Mouse (Mus musculus): ENCODE results near the gene Lum.

Lum gene

DNA sequence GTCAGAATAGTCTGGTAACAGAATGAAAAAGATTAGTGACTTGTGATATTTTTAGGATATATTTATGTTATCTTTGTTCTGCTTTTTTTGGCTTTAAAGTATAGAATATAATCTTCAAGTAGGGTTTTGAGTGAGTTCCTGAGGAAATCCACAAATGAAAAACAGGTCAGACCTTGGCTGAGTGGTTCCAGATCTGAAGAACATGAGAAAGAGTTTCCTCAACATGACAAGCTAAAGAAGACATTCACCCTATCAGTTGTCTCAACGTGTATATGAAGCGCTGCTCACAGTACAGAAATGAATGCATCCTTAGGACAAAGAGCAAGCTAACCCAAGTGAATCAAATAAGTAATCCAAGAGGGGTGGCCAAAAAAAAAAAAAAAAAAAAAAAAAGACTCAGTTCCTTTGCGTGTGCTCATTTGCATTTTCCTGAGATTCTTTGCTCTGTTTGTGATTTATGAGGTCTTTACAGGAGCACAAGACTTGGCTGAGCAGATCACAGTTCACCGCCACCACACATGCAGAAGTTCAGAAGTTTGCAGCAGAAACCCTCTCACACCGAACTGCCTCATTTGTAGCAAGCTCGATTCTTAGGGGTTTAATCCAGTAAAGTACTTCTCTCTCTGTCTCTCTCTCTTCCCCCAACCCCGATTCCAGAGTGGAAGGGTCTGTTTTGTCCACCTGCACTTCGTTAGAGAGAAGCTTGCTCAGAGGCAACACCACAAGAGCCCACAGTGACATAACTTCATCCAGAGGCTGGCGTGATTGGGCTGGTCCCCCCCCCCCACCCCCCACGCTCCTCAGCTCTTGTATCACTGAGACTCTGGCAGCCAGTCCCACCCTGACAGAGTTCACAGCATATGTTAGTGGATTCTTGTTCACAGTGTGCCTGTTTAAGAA lies at the start of gene Lum:
Lum (plus strand) TSS at position 172 of the 900 bp plus-strand sequence.
- DNase-seq, result no peak

DNA sequence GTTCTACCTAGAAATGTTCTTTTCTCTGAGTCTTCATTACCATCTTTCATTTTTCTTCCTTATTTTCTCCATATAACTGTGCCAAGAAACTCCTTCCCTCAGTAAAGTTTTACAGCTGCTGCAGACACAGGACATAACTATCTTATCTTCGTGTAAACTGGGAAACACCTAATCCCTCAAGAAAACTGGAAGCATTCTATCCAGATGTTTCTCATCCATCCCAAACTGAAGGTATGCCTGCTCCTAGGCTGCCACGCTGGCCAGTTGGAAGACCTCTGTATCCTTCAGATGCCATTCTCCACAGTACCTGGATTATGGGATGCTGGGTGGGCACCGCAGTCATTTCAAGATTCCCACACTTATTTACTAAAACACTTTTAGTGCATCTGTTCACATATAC lies 41.6 kb upstream of the Lum start:
- DNase-seq, result no peak

DNA sequence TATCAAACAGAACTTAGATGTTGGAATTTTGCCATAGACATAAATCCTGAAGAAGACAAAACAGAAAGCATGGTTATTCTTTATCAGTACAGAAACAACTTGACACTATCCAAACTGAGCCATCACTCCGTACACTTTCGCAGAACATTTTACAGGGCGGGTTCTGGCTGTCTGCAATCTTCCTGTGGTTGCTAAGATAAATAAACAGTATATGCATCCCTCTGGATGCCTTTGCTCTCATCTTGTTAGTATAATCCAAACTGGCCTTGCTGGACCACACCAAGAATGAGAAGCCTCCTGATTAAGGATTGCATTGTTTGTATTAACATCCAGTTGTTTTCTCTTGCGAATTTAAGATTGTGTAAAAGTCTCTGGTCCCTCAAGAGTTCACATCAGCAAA lies 29.2 kb upstream of the Lum start:
- no peak for DNase-seq

DNA sequence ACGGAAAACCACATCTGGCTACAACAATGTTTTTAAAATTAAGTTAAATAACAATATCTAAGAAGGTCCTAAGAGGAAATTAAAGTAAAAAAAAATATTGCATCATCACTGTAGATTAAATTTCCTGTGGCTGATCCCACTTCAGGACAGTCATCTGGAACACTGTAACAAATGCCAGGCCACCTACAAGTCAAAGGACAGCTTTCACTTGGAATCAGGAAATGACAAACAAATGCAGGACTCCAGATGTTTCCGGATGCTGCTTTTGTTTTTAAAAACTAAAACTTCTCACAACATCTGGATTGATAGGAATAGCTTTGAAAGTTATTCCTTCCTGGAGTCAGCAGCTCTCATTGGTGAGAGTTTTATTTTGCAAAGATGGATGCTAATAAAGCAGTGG lies 28.0 kb upstream of the Lum start:
- DNase-seq, result no peak

DNA sequence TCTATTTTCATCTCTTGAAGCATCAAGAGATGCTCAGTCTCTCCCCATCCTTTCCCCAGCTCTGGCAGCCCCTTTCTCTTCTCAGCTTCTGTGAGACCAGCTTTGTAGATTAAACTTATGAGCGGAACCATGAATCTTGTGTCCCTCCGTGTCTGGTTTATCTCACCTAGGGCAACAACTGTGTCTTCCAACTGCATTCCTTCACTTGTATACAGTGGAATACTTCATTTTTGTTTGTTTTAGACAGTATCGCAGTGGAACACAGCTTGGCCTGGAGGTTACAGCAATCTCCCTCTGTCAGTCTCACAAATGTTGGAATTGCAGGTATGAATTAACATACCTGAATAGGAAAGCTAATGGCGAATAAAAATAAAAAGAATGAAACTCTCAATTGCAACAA lies 26.7 kb upstream of the Lum start:
- no peak for DNase-seq

DNA sequence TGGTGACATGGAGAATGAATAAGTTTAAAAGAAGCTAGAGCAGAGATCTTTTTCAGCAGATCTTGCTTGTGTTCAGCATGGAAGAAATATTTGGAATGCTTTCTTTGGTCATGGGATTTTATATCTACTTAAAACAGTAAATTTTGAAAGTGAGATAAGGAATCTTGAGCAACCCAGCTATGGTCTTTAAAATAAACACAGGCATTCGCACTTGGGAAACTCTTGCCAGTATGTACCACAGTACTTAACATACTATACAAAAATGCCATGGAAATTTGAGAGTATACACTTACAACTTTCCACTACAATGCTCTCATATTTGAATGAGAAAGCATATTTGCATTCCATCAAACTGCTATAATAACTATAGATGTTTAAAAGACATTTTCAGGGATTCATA lies 17.2 kb upstream of the Lum start:
- DNase-seq, result no peak

DNA sequence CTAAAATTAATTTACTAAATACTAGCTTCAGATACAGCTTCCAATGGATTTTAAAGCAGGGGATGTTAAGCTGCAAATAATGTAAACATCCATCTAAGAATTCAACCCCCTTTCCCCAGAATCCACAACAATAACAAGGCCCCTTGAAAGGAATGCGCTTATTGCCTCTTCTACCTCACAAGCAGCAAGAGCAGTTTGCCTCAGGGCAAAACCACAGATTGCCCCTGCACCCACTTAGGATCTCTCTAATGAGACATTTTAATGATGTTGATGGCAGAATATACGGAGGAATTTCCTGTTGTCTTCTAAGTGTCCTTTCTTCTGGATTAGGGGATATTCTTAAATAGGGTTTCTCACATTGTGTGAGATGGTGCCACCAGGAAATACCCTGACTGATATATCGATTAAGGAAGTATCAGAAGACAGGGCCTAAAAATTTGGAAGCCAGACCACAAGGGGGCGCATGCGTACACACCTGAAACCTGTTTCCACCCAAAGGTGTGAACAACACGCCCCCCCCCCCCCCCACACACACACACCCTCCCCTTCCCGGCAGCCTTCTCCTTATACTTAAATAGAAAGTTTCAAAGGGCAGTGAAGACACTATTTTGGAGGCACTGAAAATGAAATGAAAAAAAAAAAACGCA lies 2.7 kb downstream of the Lum start:
- DNase-seq, result peak; percentile 5 to 11

DNA sequence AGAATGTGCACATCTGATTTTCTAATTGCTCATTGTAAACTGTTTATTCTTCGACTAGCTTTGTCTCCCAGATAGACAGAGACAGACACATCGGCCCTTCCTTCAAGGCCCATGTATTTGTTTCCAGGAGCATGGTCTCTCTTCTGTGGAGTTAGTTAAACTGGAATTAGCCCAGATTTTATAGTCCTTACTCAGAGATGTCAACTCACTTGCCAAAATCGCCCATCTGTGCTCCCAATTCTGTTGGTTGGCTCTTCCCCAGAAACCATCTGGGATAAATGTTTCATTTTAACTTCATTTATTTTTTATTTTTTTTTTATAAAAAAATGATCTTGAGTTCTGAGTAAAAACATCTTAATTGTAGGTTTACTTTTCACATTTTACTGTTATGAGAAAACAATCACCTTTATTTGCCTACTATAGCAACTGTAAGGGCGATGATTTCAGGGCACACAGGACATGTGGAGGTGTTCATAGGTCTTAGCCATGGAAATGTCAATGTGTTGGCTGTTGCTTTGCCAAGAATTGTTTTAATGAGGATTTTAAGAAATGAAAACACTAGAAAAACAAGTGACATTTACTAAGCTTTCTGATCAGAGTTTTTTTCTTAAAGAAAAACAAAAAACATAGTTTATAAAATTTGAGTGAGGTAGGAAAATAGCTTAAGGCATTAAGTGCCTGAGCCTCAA lies 17.8 kb downstream of the Lum start:
- DNase-seq, result no peak

DNA sequence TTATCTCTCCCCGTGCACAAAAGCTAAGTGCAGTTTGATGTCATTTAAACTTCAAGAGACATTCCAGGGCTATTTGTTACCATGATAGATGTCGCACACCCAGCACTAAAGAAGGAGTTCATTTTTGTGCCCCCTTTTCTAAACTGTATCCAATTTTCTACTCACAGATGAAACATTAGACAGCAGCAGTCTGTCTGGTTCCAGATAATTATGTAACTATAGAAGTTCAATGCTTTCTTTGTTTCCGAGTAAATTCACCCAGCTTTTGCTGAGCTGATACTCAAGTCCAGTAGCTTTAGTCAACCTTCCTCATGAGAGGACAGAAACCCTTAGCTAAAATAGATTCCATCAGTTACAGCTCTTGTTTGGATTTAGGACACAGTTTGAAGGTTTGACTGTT lies 19.2 kb downstream of the Lum start:
- no peak for DNase-seq

DNA sequence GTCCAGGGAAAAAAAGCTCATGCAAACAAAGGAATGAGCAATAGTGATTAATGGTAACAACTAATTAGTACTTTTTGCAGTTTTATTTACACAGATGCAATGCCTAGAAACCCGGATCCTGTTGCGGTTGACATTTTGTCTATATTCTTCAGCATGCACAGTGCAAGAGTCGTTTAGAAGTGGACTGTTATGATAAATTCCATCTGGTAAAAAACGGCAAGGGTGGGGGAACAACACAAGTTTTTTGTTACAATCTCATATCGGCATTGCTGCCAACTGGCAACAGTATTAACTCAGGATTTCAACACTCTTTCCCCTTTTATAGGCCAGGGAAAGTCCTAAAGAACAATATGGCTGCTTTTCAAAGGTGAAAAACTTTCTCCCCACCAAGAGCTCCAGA lies 22.2 kb downstream of the Lum start:
- no peak for DNase-seq

DNA sequence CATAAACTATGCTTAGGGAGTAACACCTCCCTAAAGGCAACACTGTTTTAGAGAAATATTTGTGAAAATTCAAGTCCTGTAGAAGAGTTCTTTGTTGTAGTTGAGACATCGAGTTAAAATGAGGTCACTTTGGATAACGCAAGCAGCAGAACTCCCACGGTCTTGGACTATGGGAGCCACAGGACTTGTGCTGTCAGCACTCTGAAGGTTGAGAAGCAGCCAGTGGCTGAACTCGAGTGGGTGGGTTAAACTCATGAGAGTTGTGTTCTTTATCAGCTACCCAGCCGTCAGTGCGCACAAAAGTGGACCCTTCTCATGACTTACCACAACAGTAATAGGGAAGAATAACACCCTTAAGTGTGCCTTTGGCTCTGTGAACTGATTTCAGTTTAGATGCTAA lies 24.6 kb downstream of the Lum start:
- no peak for DNase-seq

DNA sequence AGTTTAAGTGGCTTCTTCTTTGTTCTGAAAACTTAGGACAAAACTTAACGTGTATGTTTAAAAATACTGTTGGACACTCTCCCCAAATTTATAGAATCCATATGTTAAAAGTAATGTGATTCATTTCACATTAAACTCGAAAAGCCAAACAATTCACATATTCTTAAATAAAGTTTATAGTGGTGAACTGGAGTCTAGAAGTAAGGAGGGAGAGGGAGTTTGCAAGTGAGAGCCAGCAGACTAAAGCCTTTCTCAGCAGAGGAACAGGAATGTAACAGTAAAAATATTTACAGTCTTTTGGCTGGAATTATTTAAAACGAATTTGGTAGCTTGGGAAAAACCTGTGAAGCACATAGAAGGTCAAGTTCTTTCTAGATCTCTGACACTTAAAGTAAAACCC lies 26.1 kb downstream of the Lum start:
- DNase-seq, result no peak

DNA sequence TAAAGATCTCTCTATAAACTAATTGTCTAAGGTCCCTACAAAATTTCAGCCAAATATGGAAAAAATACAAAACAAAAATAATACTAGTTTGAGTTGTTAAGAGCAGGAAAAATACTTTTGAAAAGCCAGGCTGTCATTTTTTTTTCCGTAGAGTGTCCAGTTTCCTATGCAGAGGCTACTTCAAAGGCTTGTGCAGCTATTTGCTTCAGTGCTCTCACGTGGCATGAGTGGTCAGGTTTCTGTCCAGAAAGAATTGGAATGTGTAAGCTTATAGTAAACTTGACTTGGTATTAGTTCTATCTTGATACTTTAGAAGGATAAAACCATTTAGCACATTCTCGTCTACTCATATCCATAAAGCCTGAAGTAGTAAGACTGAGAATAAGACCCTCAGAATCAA lies 26.8 kb downstream of the Lum start:
- DNase-seq, result no peak

DNA sequence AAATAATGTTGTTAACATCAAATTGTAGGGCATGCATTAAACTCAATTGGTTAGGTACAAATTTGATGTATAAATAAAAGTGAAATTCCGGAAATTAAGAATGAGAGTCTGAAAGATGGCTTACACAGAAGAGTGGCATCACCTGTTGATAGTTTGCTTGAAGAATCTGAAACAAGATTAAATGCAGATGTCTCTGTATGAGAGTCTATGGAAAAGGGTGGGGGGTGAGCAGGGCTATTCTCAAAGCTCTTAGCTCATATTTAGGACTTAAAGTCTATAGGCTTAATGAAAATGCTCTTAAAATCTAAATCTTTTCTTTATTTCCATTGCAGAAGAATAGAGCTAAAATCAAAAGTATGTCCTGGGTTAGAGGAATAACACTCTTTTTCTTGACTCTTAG lies 30.8 kb downstream of the Lum start:
- DNase-seq, result no peak

DNA sequence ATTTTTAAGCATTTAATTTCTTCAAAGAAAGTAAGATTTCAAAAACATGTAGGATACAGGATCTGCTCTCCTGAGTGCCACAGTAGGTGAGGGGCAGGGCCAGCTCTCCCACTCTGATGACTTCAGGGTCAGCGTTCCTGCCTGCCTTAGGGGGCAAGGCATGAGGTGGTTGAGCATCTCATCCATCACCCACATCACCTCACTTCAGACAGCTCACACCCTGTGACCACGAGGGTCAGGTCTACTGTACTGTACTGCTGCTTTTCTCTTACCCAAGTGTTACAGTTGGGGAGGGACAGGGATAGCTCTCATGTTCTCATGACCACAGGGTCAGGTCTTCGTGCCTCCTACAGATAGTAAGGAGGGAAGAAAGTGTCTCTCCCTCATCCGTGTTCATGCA lies 36.8 kb downstream of the Lum start:
- DNase-seq, result no peak

DNA sequence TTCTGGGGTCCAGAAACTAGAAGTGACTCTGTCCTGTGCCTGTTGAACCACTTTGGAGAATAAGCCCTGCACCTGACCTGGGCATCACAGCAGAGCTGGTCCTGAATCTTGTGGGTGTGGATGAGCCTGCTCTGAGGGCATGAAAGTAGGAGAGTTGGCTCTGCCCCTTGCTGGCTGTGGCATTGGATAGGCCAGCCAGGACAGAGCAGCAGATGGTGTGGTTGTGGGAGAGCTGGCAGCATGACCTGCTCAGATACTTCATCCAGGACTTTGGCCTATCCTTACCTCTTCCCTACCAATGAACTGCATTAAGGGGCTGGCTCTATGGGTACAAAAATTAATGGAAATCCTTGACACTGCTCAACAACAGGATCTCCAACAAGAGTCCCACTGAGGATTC lies 38.3 kb downstream of the Lum start:
- DNase-seq, result no peak

DNA sequence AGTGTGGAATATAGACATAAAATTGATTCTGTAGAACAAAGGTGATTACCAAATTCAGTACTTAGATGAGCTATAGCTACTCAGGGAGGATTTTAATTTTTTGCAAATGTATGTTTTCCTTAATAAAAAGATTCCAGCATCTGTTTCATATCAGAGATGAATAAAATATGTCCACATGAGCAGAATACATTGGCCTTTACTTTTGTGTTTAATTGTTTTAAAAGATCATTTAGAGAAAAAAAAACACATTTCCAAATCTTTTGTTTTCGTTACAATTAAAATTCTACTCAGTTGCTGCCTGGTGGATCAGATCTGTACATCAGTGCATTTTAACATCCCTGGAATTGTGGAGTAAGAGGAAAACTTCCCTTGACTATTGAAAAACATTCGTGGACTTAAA lies 41.7 kb downstream of the Lum start, which contains the start of gene Kera:
Kera (plus strand) TSS at position 301 of the 400 bp plus-strand sequence.
- DNase-seq, result no peak
